Mouse (Mus musculus) kidney, adult 8-10 months (tissue): ENCODE results near the gene Dlg2.

Source experiments
- DNase-seq, 2 experiments: peaks; one replicate each; pipeline ENCODE4 v3.0.0; 2022

Dlg2 gene

GRCm38 (mm10) chr7:91284167-91284566 lies 807.7 kb downstream of the Dlg2 start:
- no peak for DNase-seq

- DNase-seq: no peak
Measured at GRCm38 (mm10) chr7:91288324-91288723, 811.9 kb downstream of the Dlg2 start.

GRCm38 (mm10) chr7:91296127-91296526 lies 819.7 kb downstream of the Dlg2 start:
- DNase-seq: no peak

GRCm38 (mm10) chr7:91311177-91311576 lies 834.7 kb downstream of the Dlg2 start:
- no peak for DNase-seq

- DNase-seq: no peak
Measured at GRCm38 (mm10) chr7:91345073-91345472, 868.6 kb downstream of the Dlg2 start.

GRCm38 (mm10) chr7:91369821-91370321 lies 893.4 kb downstream of the Dlg2 start:
- DNase-seq: no peak

GRCm38 (mm10) chr7:91382281-91382680 lies 905.8 kb downstream of the Dlg2 start:
- DNase-seq: no peak

GRCm38 (mm10) chr7:91383873-91384272 lies 907.4 kb downstream of the Dlg2 start:
- no peak for DNase-seq

GRCm38 (mm10) chr7:91389272-91389671 lies 912.8 kb downstream of the Dlg2 start:
- DNase-seq: no peak

- DNase-seq: no peak
Measured at GRCm38 (mm10) chr7:91397827-91398226, 921.4 kb downstream of the Dlg2 start.

GRCm38 (mm10) chr7:91412109-91412508 lies 935.6 kb downstream of the Dlg2 start:
- DNase-seq: no peak

GRCm38 (mm10) chr7:91414150-91414549 lies 937.7 kb downstream of the Dlg2 start:
- no peak for DNase-seq

- DNase-seq: no peak
Measured at GRCm38 (mm10) chr7:91414749-91415148, 938.3 kb downstream of the Dlg2 start.

- DNase-seq: no peak
Measured at GRCm38 (mm10) chr7:91420215-91420614, 943.7 kb downstream of the Dlg2 start.

GRCm38 (mm10) chr7:91423784-91424183 lies 947.3 kb downstream of the Dlg2 start:
- DNase-seq: no peak

GRCm38 (mm10) chr7:91429712-91430275 lies 953.3 kb downstream of the Dlg2 start:
- no peak for DNase-seq

- DNase-seq: peak; percentile 2 to 48
Measured at GRCm38 (mm10) chr7:91431594-91432240, 955.2 kb downstream of the Dlg2 start.

GRCm38 (mm10) chr7:91432563-91432962 lies 956.1 kb downstream of the Dlg2 start:
- no peak for DNase-seq

- DNase-seq: no peak
Measured at GRCm38 (mm10) chr7:91434739-91435138, 958.3 kb downstream of the Dlg2 start.

GRCm38 (mm10) chr7:91440326-91440725 lies 963.9 kb downstream of the Dlg2 start:
- no peak for DNase-seq

- no peak for DNase-seq
Measured at GRCm38 (mm10) chr7:91442447-91443376, 966.2 kb downstream of the Dlg2 start.

GRCm38 (mm10) chr7:91443377-91443714 lies 966.9 kb downstream of the Dlg2 start:
- no peak for DNase-seq

- DNase-seq: no peak
Measured at GRCm38 (mm10) chr7:91443913-91444312, 967.4 kb downstream of the Dlg2 start.

GRCm38 (mm10) chr7:91444728-91445127 lies 968.3 kb downstream of the Dlg2 start:
- DNase-seq: no peak
